Mouse (Mus musculus) right cerebral cortex, postnatal 10 days (tissue): Measurements from ENCODE around the gene Nrap.

Experiments
- DNase-seq, 2 experiments: peaks; one replicate each; pipeline ENCODE4 v3.0.0; 2021; ENCODE audit warnings: low spot score in 2 of 2

Gene Nrap

DNA sequence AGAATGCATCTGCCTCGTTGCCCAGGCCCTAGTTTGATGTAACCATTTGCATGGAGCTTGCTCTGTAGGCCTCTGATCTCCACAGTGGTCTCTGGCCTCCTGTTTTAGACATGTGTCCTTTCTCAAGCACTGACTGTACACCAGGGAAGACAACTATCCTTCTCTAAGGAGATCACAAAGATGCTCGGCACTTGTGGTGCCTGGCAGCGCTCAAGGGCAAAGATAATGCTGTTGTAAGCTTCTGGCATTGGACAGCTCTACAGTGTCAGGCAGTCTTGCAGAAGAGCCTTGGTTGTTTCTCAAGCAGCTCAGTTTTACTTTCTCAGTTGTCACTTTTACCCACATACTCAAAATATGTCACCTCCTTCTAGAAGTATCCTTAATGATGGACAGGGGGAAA is 73.3 kb downstream of the Nrap start:
- DNase-seq, result no peak

DNA sequence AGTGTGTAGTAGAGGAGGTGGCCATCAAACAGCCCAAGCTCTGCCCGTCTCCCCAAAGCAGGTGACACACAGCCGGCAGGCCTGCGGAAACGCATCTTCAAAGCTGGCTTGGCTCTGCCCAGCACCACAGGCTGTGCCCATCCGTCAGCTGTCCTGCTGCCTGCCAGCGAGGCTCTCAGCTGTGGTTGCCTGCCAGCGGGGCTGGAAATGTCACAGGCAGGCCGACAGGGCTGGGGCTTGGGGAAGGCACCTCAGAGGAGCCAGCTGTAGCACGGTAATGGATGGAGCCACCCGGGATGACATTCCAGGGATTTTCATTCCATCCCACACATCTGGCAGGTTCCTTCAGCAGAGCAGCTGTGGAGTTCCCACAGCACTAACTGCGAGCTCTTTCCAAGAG is 89.0 kb downstream of the Nrap start:
- peak; percentile 30 to 38 for DNase-seq

DNA sequence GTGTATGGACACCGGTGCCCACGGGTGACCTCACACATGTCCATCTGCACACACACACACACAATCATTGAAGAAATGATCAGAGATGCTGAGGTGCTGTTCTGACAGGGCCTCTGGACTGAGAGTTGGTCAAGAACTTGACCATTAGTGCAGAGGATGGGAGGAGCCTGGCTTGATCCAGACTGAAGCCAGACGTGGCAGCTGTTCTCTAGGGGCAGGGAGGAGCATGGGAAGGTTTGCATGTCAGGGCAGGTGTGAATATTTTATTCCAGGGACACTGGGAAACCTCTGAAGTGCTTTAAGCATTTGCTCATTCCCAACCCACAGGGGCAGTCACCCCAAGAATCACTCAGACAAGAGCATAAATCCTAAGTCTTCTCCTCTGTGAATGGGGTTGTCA is 92.6 kb downstream of the Nrap start:
- no peak for DNase-seq

DNA sequence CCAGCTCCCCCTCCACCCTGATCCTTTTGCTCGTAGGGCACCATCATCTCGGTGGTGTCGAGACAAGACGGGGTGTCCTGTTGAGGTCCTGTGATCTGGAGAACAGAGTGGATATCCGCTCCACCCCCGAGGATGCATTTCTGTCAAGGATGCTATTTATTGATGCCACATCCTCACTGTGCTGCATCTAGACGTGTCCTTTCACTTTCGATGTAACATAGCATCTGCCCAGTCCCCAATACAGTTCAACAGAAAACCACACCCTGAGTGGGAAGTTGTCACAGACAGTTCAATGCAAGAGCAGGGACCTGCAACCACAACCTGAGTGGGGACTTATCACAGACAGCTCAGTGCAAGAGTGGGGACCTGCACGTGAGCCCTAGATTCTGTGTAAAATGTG is 93.2 kb downstream of the Nrap start:
- DNase-seq, result no peak

DNA sequence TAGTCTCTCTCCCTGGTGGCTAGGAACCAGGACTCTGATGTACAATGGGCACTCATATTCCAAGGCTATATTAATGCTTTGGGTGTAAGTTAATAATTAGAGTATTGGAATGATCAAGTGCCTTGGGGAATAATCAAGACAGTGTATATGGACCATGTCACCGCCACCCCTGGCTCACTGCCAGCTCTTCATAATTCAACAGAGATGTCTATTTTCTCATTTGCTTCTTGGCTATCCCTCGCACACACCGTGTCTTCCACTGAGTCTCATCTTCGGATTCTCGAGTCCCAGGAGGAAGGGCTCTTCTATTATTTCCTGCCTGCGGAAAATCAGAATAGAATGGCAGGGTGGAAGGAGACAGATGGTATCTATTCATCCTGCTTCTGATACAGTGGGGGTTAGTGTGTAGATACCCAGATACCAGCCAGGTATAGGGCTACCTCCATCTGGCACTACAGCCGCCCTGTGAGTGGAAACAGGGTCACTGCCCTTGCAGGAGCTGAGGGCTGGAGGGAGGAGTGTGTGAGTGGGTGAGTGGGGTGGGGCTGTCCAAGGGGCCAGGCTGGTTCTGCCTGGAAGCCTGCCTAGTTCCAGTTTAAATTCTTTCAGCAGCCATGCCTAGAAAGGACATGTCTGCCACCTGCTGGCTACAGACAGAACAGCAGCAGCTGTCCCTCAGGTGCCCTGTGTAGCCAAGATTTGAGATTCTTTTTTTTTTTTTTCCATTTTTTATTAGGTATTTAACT is 95.0 kb downstream of the Nrap start:
- DNase-seq, result peak; percentile 84

DNA sequence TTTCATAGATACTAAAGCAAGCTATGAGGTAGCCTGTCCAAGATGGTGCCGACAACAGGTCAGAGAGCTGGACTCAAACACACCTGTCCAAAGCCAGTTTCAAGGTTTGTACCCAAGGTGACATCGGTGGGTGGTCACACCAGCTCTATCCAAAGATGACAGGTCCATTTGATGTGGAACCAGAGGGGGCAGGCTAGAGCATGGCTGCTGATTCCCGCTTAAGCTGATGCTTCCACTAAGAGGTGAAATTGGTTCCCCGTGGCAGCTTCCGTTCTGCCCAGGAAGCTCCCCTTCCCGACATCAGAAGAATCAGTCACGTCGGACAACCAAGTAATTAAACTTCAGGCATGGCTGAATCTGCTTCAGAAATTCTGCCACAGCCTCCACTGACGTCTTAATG is 97.5 kb downstream of the Nrap start:
- no peak for DNase-seq

DNA sequence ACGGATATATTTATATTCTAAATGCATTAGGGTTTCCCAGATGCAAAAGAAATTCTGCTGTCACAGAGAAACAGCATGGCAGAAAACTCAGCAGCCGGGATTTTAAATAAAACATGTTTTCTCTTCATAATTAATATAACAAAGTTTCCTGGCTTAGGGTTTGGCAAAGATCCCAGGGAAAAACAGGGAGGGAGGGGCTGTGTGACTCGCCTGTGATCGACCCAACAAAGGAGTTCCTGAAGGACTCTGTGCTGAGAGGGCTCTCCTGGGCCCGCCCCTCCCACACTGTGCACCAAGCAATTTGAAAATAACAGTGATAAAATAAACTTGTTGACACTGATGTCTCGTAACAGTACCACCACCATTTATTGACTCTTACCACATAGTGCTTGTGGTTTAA is 97.9 kb downstream of the Nrap start:
- peak in 1 of 2 experiments; percentile 31 for DNase-seq

DNA sequence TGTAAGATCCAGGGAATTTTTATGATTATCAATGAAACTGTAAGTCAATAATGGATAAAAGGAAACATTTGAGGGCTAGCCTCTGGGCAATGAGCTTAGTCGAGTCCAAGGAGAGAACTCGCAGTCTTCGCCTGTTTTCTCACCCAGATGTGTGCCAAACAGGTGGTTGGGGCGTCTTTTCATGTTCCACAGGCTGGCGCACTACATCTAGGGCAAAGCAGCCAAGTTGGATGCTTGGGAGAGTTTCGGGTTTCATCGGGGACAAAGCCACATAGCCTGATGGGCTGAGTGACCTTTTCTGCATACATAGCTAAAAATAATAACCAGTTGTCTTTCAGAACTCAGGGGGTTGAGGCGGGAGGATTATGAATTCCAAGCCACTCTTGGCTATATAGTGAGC is 100.2 kb downstream of the Nrap start:
- no peak for DNase-seq

DNA sequence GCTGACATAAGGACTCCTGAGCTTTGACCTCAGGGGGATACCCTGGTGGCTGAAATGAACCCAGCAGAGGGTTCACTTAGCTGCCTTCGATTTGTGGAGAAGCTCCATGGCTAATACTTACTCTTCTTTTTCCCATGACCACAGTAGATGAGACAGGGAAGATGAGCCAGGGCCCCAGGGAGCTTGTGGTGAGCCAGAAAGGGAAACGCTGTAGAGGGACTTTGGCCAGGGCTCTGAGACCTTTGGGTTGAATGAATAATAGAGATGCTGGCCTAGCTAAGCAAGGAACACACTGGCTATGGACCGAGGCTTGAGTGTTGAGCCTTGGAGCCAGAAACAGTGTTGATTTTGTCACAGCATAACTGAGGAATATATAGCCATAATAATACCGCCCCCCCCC is 101.4 kb downstream of the Nrap start:
- no peak for DNase-seq

DNA sequence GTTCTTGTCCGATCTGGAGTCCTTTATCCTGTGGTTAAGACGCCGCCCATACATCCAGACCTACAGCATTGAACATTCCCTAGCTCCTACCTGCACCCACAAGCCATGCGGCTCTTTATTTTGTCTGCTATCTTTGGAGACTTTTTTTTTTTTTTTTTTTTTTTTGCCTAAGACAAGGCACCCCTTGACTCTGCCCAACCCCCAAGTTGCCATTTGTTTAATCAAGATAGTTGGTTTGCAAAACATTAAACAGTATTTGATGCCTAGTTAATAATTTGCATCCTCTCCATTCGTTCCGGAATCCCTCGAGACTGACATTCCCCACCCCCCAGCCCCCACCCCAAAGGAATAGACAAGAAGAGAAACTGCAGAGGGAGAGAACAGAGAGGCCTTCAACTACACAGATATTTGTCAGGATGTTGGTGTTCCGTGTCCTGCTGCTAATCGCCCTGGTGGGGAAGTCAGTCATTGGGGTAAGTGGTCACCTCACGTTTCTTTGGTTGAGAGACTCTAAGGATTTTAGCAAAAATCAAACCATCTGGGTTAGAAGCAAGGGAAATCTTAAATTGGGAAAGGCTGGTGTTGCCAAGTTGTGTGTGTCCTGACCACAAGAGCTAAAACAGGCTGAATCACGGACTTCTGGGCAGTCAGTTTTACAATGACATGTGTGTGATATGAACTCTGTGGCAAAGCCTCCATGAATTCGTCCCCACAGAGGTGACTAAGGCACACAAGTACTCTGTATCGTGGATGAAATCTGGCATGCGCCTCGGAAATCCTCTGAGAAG is 102.1 kb downstream of the Nrap start:
- DNase-seq, result no peak

DNA sequence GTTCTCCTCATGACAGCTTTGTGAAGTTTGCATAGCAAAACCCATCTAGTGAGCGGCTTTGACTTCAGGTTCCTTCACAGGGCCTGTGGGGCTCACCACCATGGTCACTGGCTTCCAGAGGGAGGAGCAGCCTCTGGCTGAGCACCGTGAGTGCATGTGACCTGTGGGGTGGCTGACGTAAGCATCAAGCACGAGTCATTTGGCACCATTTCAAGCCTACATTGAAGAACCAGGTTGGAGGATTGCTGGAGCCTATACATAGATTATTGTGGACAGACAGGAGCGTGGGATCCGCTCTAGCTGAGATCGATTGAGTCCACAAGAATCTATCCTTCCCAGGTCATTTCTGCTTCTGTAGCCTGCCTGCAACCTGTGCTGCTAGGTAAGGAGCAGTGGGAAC is 103.0 kb downstream of the Nrap start, which contains the start of gene Habp2:
TSS of gene Habp2 (plus strand) at position 272 of the 400 bp plus-strand sequence.
- DNase-seq, result no peak

DNA sequence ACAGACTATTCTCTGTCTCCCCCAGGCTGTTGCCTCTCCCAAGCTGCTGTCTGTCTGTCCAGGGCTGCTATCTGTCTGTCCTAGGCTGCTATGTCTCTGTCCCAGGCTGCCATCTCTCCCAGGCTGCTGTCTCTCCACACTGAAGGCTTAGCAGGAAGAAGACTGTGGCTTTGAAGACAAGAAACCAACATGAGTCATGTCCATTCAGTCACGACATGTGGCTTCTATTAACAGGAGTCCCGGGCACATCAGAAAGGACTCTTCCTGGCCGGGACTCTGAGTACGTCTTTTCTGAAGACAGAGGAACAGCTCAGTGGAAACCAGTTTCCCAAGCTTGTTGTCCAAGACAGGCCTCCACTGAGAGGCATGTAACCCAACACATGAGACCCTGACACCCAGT is 104.6 kb downstream of the Nrap start:
- no peak for DNase-seq

DNA sequence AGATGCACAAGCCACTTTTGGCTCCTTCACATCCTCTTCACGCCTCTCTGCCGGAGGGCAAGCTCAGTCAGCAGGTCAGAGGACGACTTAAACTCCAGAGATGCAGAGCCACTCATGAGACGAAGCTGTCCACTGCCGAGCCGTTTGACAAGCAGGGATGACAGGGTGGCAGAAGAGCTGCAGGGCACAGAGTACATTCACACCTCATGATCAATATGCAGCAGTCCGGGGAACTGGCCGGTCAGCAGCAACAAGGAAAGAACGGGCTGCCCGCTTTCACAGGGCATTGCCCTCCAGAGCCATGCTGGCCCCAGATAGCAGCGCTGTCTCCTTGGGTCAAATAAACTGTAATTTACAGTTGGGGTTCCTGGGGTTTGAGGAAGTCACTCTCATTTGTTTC is 111.5 kb downstream of the Nrap start:
- DNase-seq, result no peak

DNA sequence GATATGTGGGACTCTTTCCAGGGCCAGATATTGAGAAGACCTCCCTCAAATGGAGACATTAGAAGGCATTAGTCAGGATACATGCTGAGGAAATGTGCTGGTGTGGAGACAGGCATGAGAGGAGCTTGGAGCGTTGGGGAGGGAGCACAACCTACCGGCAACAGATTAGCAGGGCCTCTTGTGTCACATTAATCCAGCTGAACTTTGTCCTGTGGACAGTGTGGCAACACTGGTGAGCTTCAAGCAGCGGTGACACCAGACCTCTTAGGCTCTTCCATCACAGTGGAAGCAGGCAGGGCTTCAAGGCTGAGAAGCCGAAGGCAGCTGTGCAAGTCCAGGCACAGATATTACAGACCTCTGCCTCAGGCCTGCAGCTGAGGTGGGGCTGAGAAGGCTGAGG is 111.9 kb downstream of the Nrap start:
- no peak for DNase-seq

DNA sequence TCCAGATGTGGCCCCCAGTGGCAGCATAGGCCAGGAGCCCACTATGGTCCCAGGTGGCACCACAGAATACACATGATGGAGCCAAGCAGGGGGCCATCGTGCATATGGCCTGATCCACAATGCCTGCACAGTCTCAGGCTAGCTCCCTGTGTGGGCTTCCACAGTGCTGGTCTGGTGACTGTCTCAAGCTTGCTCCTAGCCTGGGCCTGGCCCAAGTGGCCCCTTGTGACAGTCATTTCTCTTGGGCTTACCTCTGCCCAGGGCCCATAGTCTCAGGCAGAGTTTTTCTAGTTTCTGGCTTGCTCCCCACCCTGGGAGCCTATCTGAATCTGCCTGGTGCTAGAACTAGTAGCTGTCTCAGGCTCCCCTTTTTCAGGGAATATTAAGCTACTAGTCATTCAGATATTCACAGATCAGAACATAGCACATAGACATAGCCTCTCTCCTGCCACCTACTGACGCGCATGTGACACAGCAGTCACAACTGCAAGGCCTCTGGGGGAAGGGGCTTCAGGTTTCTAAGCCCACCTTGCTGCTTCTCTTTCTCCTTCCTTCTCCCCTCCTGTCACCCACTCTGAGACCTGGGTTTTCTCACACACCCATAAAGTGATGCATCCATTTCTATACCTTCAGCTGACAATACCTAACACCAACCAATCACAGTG is 112.6 kb downstream of the Nrap start:
- no peak for DNase-seq

DNA sequence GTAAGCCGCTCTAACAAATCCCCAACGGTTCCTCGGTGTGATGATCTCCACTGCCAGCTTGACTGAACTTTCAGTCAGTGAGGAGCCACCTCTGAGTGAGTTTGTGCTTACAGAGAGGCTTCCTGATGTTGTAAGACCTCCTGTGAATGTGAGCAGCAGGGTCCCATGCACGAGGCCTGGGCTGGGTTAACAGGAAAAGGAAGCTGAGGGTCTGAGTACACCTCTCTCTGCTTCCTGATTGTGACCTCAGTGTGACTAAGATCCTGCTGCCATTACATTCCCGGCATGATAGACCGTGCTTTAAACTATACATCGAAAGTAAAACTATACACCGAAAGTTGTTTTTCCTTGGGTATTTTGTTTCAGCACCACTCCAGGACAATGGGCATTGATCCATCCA is 117.8 kb downstream of the Nrap start:
- DNase-seq, result no peak
